Mouse (Mus musculus) retina, postnatal 7 days (tissue): ENCODE results near the gene C2cd4d.

Source experiments
- DNase-seq: peaks from one replicate; pipeline ENCODE4 v3.0.0-alpha.2; 2012; ENCODE audit warnings: low read depth, low spot score

The C2cd4d gene

GRCm38 (mm10) chr3:94375861-94376260, 13.6 kb downstream of the C2cd4d start:
- no peak for DNase-seq

- no peak for DNase-seq
Observed at GRCm38 (mm10) chr3:94377028-94377923, 15.0 kb downstream of the C2cd4d start.

DNA sequence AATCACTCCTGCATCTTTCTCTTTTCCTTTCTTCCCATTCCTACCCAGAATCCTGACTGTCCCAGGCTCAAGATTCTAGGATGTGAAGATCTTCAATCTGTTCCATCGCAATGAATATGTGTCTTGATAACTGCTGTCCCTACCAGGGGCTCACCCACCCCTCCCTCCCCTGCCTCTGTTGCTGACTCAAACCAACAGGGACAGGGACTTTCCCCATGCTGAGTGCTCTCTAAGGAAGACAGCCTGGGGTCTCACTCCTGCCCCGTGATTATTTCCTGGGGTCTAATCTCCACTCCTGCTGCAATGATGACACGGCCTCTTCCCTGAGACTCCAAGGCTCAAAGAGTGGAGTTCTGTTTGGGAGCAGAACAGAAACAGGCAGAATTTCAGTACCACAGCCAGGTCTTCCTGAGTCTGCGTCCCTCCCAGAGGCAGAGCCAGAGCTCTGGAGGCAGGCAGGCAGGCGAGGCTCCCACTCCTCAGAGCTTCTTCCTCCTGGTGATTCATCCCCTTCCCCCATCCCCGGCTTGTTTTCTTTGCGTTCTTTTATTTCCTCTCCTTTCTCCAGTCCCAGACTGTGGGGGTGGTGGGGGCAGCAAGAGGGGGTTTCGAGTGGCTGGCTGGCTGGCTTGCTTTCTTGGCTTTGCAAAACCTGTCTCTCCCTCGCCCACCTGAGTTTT, 17.7 kb downstream of the C2cd4d start:
- no peak for DNase-seq

DNA sequence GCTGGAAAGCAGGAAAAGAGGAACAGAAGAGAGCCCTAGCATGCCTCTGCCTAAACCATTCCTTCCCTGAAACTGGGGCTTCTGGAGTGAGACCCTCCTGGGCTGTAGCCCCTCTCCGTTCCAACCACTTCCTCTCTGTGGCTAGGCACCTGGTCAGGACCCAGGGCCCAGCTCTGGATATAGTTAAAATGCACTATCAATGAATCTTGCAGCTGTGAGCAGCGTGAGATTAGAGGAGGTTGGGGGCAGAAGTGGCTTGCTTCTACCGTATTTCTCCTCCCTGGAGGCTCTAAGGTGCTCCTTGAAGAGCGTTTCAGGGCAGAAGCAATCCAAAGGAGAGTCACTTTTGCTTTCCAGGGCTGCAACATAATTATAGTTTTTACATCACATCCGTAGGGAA, 20.1 kb downstream of the C2cd4d start:
- no peak for DNase-seq

- no peak for DNase-seq
Observed at GRCm38 (mm10) chr3:94383476-94383875, 21.2 kb downstream of the C2cd4d start.

GRCm38 (mm10) chr3:94386671-94387070, 24.4 kb downstream of the C2cd4d start:
- no peak for DNase-seq

DNA sequence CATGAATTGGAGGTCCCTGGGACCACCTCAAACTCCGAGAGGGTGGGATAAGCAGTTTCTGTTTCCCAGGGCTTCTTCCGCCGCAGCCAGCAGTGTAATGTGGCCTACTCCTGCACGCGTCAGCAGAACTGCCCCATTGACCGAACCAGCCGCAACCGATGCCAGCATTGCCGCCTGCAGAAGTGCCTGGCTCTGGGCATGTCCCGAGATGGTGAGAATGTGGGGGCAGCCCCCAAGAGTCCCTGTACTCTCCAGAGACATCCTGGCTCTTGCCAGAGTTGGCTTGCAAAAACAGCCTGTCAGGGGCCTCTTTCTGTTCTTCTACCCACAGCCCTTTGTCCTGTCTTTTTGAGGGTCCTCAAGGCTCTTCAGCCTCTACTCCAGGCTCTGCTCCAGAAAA, 25.2 kb downstream of the C2cd4d start:
- DNase-seq = no peak

DNA sequence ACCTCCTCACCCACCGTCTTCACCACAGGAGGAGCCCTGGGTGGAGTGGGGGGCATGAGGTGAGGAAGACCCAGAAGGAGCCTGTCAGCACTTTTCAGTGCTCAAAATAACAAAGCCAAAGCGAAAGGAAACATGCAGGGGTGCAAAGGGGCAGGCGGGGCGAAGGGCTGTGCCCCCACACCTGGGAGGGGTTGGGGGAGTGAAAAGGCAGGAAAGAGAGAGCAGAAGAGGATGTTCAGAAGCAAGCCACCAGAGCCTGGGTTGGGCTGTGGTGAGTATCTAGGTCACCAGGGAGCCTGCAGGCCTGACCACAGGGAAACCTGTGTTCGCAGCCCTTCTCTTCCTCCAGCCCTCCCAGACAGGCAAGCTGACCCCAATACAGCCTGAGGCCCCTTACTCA, 25.8 kb downstream of the C2cd4d start:
- no peak for DNase-seq

GRCm38 (mm10) chr3:94389420-94389819, 27.2 kb downstream of the C2cd4d start:
- no peak for DNase-seq

- DNase-seq = no peak
Observed at GRCm38 (mm10) chr3:94391001-94391400, 28.8 kb downstream of the C2cd4d start.

DNA sequence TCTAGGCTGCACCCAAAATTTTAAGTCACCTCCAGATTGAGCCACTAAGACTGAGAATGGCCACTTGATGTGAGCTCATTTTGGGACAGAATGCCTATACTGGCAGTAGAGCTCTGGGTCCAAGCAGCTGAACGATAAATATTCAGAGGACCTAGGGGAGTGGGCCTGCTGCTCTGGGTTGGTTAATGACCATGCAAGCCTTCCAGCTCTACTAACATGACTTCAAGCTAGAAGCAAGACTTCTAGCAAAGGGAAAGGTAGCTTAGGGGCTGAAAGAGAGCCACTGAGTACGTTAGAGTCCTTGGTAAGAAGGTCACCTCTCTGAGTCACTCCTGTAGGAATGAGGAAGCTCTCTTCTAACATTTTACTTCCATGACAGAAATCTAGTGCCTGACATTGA, 29.9 kb downstream of the C2cd4d start:
- no peak for DNase-seq

GRCm38 (mm10) chr3:94393049-94393448, 30.8 kb downstream of the C2cd4d start:
- DNase-seq = no peak

DNA sequence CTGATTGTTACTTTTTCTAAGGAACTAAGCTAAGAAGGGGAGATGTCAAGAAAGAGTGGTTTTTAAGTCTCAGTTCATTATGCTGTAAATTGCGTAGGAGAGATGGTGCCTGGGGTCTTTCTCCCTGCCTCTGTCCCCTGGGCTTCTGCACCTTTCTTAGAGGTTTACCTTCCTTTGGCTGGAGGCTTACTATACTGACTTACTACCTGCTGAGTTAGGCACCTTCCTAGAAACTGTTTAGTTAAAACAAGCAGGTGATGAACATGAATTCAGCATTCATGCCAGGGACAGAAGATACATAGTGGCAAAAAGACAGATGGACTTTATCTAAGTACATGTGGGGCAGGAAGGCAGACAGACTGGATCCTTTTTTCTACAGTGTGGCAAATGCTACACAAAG, 34.1 kb downstream of the C2cd4d start:
- DNase-seq = no peak

DNA sequence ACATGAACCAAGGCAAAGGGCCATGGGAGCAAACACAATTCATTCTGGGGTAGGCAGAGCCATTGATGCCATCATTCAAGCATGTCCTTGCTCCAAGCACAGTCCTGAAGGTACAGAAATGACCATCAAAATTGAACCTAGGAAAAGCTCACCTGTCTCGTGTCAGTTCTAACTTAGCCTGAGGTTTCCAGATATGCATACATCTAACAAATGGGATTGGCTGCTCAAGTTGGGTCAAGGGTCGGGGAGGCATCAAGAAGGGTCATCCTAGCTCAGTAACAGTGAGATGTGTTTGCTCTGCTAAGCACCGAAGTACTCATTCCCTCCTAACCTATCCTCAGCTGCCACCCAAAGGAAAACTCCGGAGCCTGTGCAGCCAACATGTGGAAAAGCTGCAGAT, 34.6 kb downstream of the C2cd4d start:
- no peak for DNase-seq

GRCm38 (mm10) chr3:94398217-94398616, 36.0 kb downstream of the C2cd4d start, which contains the start of gene Lingo4:
Gene Lingo4, plus strand, starts transcription at chr3:94398517.
- no peak for DNase-seq

DNA sequence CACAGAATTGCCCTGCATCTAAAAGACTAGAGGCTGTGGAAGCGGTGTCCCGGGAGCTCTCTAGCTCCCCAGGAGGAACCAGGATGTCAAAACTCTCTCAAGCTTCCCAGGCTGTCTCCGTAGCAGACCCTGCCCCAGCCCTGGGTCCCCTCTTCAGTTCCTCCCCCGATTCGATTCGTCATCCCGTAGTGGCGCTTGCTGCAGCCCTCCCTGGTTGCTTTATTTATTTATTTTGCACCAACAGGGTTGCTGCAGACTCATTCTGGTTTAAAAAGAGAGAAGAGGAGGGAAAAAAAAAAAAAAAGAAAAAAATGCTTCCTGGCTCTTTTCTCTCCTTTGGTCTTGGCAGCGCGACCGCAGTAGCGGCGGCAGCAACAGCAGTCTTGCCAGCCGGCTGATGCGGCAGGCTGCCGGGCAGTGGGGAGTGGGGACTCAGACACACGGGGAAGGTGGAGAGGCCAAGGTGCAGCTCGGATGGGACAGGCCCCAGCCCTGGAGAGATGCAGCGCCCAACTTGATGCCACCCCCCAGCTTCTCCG, 36.8 kb downstream of the C2cd4d start:
- DNase-seq = no peak

DNA sequence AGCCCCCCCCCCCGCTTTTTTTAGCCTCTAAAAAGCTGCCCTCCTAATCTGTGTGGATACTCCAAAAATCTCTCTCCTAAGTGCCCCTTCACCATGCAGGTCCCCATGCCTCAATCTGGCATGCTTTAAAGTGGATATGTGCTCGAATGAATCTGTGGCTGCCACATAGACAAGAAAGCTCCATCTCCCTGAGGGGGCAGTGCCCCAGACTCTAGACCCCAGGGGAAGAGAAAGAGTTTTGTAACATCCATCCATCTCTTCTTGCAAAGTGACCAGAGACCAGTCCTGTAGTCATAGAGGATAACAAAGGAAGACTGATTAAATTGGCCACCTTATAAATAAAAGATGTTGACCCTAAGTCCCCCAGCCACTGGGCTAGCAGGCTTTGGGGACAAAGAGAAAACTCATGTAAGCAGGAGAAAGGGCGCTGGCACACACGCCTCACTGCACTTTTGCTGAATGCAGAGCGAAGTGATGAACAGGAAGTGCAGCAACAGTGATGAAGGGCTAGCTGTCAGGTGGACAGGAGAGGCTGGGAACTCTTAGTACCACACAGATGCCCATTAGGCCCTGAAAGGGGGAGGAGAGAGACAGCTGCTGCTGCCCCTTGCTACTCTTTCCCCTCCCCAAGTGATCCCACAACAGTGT, 37.5 kb downstream of the C2cd4d start:
- DNase-seq = no peak

DNA sequence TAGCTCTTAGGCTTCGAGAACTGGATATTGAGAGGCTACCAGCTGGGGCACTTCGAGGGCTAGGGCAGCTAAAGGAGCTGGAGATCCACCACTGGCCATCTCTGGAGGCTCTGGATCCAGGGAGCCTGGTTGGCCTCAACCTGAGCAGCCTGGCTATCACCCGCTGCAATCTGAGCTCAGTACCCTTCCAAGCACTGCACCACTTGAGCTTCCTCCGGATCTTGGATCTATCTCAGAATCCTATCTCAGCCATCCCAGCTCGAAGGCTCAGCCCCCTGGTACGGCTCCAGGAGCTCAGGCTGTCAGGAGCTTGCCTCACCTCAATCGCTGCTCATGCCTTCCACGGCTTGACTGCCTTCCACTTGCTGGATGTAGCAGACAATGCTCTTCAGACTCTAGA, 40.2 kb downstream of the C2cd4d start:
- no peak for DNase-seq

GRCm38 (mm10) chr3:94404366-94405054, 42.3 kb downstream of the C2cd4d start:
- DNase-seq = no peak

- DNase-seq = no peak
Observed at GRCm38 (mm10) chr3:94405561-94405960, 43.3 kb downstream of the C2cd4d start.

GRCm38 (mm10) chr3:94412530-94412929, 50.3 kb downstream of the C2cd4d start:
- DNase-seq = no peak
